Mouse (Mus musculus): ENCODE measurements around the gene Igf2r. TPM values are rescaled to one million over a fixed set of nuclear protein-coding genes. Genes with fewer than 3 reads are reported as not detected.
A peak's percentile ranks its signal among the peaks of the same experiment; 100 is the strongest.

The Igf2r gene
- polyA plus RNA-seq, 1 experiment from 2014 or later: 52.3 TPM

DNA sequence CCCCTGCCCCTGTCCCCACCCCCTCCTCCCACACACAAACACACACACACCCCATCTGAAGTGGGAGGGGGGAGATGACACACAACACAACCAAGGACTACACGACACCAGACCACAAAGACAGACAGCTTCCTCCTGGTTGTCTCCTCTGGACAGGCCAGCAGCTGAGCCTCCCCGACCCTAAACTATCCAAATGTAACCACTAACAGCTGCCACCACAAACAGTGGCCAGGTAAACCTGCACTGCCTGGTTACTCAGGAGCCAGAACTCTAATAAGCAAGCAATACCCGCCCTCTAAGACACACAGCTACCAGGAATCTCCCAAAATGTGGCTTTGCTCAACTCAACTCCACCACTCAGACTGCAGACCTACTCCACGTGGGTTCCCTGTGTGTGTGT lies 13.5 kb downstream of the Igf2r start:
- Histone ChIP-seq H3K4me2 (ENCODE audit: low read length) (no peak overlapping the region), H3K9ac (ENCODE audit: low read length) (no peak overlapping the region), H3K27me3 (replicated peaks; ENCODE audit: control insufficient read depth, insufficient read depth, low read length) (no peaks in the 10 kb centered on the region), H3K9me3 (ENCODE audit: control insufficient read depth, low read length) (no peaks in the 10 kb centered on the region), H3K4me1 (replicated peaks; ENCODE audit: control insufficient read depth, insufficient read depth, low read length) (peaks cover 64% of the 10 kb centered on the region), H3K36me3 (ENCODE audit: control insufficient read depth, insufficient read depth, low read length) (peaks cover 34% of the 10 kb centered on the region), H3K4me3 (ENCODE audit: low read depth, low read length) (no peak overlapping the region), H3K27ac (ENCODE audit: low read depth) (no peak overlapping the region)
- 44% methylated on average over 4 of the region's 4 CpGs for WGBS
- no peak for DNase-seq (ENCODE audit: low spot score)
- no peak for ATAC-seq (replicated peaks; ENCODE audit: low FRiP score, low TSS enrichment, low read depth)

DNA sequence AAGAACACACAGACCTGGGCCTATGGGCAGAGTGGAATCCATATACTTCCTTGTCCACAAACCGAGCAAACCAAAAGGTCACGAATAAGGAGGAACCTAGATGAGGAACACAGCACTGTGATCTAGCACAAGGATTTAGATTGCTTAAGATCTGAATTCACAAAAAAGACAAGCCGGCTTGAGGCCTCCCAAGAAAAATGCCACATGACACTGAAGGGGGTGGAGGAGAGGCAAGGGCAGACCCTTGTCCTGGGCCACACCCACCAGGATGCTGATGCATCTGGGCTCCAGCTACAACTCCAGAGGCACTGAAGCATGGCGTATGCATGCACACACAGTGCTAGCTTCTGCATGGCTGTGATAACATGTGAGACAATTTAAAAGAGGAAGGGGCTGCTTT lies 14.3 kb downstream of the Igf2r start:
- Histone ChIP-seq H3K4me3 (ENCODE audit: low read depth, low read length) (no peak overlapping the region), H3K4me1 (replicated peaks; ENCODE audit: control insufficient read depth, insufficient read depth, low read length) (peaks cover 64% of the 10 kb centered on the region), H3K36me3 (ENCODE audit: control insufficient read depth, insufficient read depth, low read length) (peaks cover 26% of the 10 kb centered on the region; the same call in 1 of the 2 replicates), H3K9ac (ENCODE audit: low read length) (no peak overlapping the region), H3K9me3 (ENCODE audit: control insufficient read depth, low read length) (no peaks in the 10 kb centered on the region), H3K27ac (ENCODE audit: low read depth) (no peak overlapping the region), H3K27me3 (replicated peaks; ENCODE audit: control insufficient read depth, insufficient read depth, low read length) (no peaks in the 10 kb centered on the region), H3K4me2 (ENCODE audit: low read length) (no peak overlapping the region)
- ATAC-seq (replicated peaks; ENCODE audit: low FRiP score, low TSS enrichment, low read depth) (no peak), DNase-seq (ENCODE audit: low spot score) (no peak)
- 66% methylated on average over 4 of the region's 4 CpGs for WGBS

DNA sequence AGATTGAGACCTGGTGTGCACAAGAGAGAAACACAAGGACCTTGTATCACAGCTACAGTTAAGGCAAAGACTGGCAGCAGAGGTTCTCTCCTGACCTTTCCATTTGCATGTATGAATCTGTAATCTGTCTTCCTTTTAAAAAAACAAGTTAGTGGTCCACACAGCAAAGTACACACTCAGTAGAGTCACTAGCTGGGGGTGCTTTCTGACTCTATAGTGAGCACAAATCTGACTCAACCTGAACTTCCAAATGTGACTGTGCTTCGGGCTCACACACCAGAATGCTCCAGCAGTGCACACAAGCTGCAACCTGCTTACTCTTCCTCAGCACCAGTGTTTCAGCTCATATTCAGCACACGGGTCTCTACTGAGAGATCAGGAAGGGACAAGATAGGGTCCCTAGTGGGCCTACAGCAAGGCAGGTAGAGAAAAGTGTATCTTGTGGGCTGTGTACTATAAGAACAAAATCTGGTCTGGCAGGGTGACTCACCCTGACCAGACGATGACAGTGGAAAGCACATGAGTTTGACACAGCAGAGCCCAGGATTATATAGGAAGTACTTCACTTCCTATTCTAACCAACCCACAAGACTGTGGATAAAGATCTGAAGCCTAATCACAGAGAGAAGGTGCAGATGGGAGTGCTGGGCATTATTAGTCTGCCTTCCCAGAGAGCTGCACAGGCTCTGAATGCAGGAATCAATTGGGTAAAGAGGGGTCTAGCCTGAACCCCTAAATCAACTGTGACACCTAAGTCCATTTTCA lies 15.0 kb downstream of the Igf2r start:
- Histone ChIP-seq H3K4me2 (ENCODE audit: low read length) (no peak overlapping the region), H3K27ac (ENCODE audit: low read depth) (no peak overlapping the region), H3K4me3 (ENCODE audit: low read depth, low read length) (no peak overlapping the region), H3K9ac (ENCODE audit: low read length) (no peak overlapping the region), H3K36me3 (ENCODE audit: control insufficient read depth, insufficient read depth, low read length) (peaks cover 19% of the 10 kb centered on the region; the same call in 1 of the 2 replicates), H3K27me3 (replicated peaks; ENCODE audit: control insufficient read depth, insufficient read depth, low read length) (no peaks in the 10 kb centered on the region), H3K4me1 (replicated peaks; ENCODE audit: control insufficient read depth, insufficient read depth, low read length) (peaks cover 64% of the 10 kb centered on the region), H3K9me3 (ENCODE audit: control insufficient read depth, low read length) (no peaks in the 10 kb centered on the region)
- no peak for ATAC-seq (replicated peaks; ENCODE audit: low FRiP score, low TSS enrichment, low read depth)
- WGBS: 59% methylated on average over 3 of the region's 3 CpGs
- no peak for DNase-seq (ENCODE audit: low spot score)

DNA sequence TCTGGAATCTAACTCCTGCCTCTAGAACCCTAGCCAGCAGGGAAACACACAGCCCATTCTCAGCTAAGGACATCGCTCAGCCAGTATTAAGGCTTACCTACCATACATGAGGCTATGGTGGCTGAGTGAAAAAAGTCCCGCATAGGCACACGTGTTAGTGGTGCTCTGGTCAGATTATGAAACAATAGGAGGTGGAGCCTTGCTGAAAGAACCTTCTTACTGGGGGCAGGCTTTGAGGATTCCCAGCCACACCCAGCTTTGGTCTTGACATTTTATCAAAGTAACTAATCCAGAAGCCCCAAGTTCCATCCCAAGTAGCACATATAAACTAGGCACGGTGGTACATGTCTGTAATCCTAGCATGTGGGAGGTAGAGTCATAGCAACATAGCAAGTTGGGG lies 16.4 kb downstream of the Igf2r start:
- no peak overlapping the region for H3K9ac ChIP-seq (ENCODE audit: low read length)
- no peak overlapping the region for H3K4me2 ChIP-seq (ENCODE audit: low read length)
- H3K27ac ChIP-seq (ENCODE audit: low read depth): no peak overlapping the region
- H3K36me3 ChIP-seq (ENCODE audit: control insufficient read depth, insufficient read depth, low read length): peaks cover 27% of the 10 kb centered on the region
- ATAC-seq (replicated peaks; ENCODE audit: low FRiP score, low TSS enrichment, low read depth) (no peak), DNase-seq (ENCODE audit: low spot score) (no peak)
- 60% methylated on average over 4 of the region's 4 CpGs for WGBS
- no peak overlapping the region for H3K4me3 ChIP-seq (ENCODE audit: low read depth, low read length)
- no peaks in the 10 kb centered on the region for H3K9me3 ChIP-seq (ENCODE audit: control insufficient read depth, low read length)
- no peaks in the 10 kb centered on the region for H3K27me3 ChIP-seq (replicated peaks; ENCODE audit: control insufficient read depth, insufficient read depth, low read length)
- peaks cover 73% of the 10 kb centered on the region for H3K4me1 ChIP-seq (replicated peaks; ENCODE audit: control insufficient read depth, insufficient read depth, low read length)

DNA sequence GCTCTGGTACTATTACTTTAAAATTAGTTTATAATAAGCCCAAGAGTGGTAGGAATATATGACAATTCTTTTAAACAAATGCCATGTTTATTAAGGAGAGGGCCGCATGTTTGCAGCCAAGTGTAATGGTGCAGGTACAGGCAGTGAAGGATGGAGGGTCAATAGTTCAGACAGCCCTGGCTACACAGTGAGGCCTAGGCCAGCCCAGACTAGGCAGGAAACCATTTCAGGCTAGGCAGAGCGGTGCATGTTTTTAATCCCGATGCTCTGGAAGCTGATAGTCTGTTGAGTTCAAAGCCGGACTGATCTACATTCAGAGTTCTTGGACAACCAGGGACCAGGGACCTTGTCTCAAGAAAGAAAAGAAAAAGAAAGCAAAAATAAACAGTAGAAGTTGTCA lies 17.8 kb downstream of the Igf2r start:
- WGBS: 25% methylated on average over 4 of the region's 4 CpGs
- Histone ChIP-seq H3K4me2 (ENCODE audit: low read length) (no peak overlapping the region), H3K9me3 (ENCODE audit: control insufficient read depth, low read length) (no peaks in the 10 kb centered on the region), H3K27me3 (replicated peaks; ENCODE audit: control insufficient read depth, insufficient read depth, low read length) (no peaks in the 10 kb centered on the region), H3K4me1 (replicated peaks; ENCODE audit: control insufficient read depth, insufficient read depth, low read length) (peaks cover 74% of the 10 kb centered on the region), H3K27ac (ENCODE audit: low read depth) (peak overlapping the region; percentile 73; the same call in 1 of the 2 replicates), H3K36me3 (ENCODE audit: control insufficient read depth, insufficient read depth, low read length) (peaks cover 30% of the 10 kb centered on the region), H3K9ac (ENCODE audit: low read length) (no peak overlapping the region), H3K4me3 (ENCODE audit: low read depth, low read length) (no peak overlapping the region)
- DNase-seq (ENCODE audit: low spot score) (no peak), ATAC-seq (replicated peaks; ENCODE audit: low FRiP score, low TSS enrichment, low read depth) (no peak)

DNA sequence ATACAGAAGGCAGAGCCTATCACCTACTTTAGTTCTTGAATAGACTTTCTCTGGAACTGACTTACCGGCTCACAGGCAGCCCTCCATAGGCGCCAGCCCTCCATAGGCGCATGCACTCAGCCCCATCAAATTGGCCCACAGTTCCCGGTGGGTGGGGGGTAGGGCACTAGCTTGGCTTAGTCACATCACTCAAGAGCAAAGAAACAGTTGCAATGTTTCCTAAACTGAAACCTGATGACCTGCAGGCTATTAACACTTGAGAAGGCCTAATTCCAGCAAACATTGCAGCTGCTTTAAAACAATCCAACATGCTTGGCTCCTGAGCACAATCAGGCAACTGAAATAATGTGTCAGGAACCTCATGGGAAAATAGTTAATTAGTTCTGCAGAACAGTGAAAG lies 18.2 kb downstream of the Igf2r start:
- H3K9me3 ChIP-seq (ENCODE audit: control insufficient read depth, low read length): no peaks in the 10 kb centered on the region
- H3K4me2 ChIP-seq (ENCODE audit: low read length): peak overlapping the region; percentile 25; the same call in 1 of the 2 replicates
- peak overlapping the region; percentile 73 for H3K27ac ChIP-seq (ENCODE audit: low read depth)
- H3K9ac ChIP-seq (ENCODE audit: low read length): no peak overlapping the region
- 29% methylated on average over 4 of the region's 4 CpGs for WGBS
- H3K4me3 ChIP-seq (ENCODE audit: low read depth, low read length): no peak overlapping the region
- ATAC-seq (replicated peaks; ENCODE audit: low FRiP score, low TSS enrichment, low read depth) (no peak), DNase-seq (ENCODE audit: low spot score) (no peak)
- H3K36me3 ChIP-seq (ENCODE audit: control insufficient read depth, insufficient read depth, low read length): peaks cover 34% of the 10 kb centered on the region
- H3K4me1 ChIP-seq (replicated peaks; ENCODE audit: control insufficient read depth, insufficient read depth, low read length): peaks cover 74% of the 10 kb centered on the region
- no peaks in the 10 kb centered on the region for H3K27me3 ChIP-seq (replicated peaks; ENCODE audit: control insufficient read depth, insufficient read depth, low read length)

DNA sequence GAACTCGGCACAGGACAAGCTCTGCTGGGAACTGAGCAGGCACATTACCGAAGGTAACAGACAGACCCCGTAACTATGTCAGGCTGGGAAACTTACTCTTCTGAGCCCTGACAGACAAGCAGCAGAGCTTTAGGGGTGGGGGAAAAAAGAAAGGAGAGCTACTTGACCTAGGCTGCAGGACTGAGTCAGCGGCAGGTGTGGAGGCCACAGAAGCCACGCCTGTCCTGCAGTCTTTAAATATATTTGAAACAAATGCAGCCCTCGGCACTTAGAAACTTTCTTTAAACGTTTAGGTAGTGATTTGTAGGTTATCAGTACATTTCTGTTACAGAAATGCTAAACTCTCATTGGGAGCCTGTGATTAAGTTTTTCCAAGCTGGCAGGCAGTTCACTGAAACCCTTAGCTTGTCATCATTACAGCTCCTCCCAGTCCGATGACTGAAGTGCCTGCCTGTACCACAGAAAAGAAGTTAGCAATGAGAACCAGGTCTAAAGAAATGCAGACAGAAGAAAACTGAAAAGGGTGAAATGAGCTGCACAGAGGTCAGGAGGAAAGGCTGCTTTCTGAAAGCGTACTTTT lies 18.8 kb downstream of the Igf2r start:
- H3K9ac ChIP-seq (ENCODE audit: low read length): no peak overlapping the region
- H3K36me3 ChIP-seq (ENCODE audit: control insufficient read depth, insufficient read depth, low read length): peaks cover 40% of the 10 kb centered on the region
- H3K4me1 ChIP-seq (replicated peaks; ENCODE audit: control insufficient read depth, insufficient read depth, low read length): peaks cover 68% of the 10 kb centered on the region
- 0 out of 2 replicates have a peak, but pooled peaks have one; percentile 14 for ATAC-seq (replicated peaks; ENCODE audit: low FRiP score, low TSS enrichment, low read depth)
- H3K9me3 ChIP-seq (ENCODE audit: control insufficient read depth, low read length): no peaks in the 10 kb centered on the region
- H3K4me3 ChIP-seq (ENCODE audit: low read depth, low read length): no peak overlapping the region
- 23% methylated on average over 9 of the region's 9 CpGs for WGBS
- H3K4me2 ChIP-seq (ENCODE audit: low read length): peak overlapping the region; percentile 25
- no peaks in the 10 kb centered on the region for H3K27me3 ChIP-seq (replicated peaks; ENCODE audit: control insufficient read depth, insufficient read depth, low read length)
- peak overlapping the region; percentile 73 for H3K27ac ChIP-seq (ENCODE audit: low read depth)
- DNase-seq (ENCODE audit: low spot score): no peak

DNA sequence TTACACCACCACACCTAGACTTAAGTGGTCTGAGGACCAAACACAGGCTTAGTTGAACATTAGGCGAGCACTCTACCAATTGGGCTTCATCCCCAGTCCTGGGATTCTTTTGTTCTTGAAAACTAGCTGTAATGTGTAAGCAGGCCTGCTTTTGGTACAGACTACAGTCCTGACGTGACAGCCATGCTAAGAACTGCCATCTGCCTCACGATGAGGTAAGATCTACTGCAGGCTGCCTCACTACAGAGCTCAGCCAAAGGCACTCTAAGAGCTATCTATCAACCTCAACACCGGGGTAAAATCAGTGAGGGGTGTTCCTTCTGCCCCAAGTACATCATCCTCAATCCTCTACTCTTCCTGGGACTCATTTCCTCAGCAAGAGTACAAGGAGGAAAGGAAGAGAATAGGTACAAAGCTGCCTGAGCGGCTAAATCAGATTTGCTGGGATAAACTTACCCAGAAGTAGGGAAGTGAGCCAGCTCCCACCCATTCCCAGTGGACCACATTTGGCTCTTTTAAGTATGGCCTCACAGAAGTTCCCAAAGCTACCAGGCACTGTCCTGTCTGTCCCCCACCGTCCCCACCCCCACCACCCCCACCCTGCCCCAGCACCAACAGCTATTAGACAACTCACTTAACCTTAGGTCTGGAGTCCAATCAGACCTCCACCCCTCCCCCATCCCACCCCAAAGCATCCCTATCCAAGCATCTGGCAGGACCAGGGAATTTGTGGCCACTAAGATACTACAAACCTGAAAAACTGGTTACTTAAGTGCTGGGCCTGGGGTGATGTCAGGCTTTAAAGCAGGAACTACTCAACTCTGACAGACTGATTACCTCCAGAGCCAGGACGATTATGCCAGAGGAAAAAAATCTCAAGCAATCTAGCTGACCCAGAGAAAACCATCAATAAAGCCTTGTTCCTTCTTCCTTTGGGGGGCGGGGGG lies 19.8 kb downstream of the Igf2r start:
- no peak overlapping the region for H3K4me2 ChIP-seq (ENCODE audit: low read length)
- no peak overlapping the region for H3K9ac ChIP-seq (ENCODE audit: low read length)
- no peak for DNase-seq (ENCODE audit: low spot score)
- peak overlapping the region; percentile 54 for H3K27ac ChIP-seq (ENCODE audit: low read depth)
- H3K9me3 ChIP-seq (ENCODE audit: control insufficient read depth, low read length): peaks cover 2% of the 10 kb centered on the region; the same call in 1 of the 2 replicates
- no peak overlapping the region for H3K4me3 ChIP-seq (ENCODE audit: low read depth, low read length)
- 14% methylated on average over 8 of the region's 8 CpGs for WGBS
- H3K36me3 ChIP-seq (ENCODE audit: control insufficient read depth, insufficient read depth, low read length): peaks cover 50% of the 10 kb centered on the region
- H3K27me3 ChIP-seq (replicated peaks; ENCODE audit: control insufficient read depth, insufficient read depth, low read length): no peaks in the 10 kb centered on the region
- H3K4me1 ChIP-seq (replicated peaks; ENCODE audit: control insufficient read depth, insufficient read depth, low read length): peaks cover 61% of the 10 kb centered on the region
- ATAC-seq (replicated peaks; ENCODE audit: low FRiP score, low TSS enrichment, low read depth): peak; percentile 76
